Mouse (Mus musculus) kidney, adult 2 months (tissue): Measurements from ENCODE around the gene Gm49320. TPM values are rescaled to one million over a fixed set of nuclear protein-coding genes. Genes with fewer than 3 reads are reported as not detected.

Experiments used
- DNase-seq: peaks from one replicate; pipeline ENCODE4 v3.0.0; 2021
- H3K27ac ChIP-seq: fragments of 200-500 bp; 2 replicates; pipeline ENCODE4 v1.5.1; 2012; ENCODE audit warnings: low read depth, low read length, control low read depth, inconsistent platforms; ENCODE audit not compliant: insufficient read depth
- H3K27me3 ChIP-seq: fragments of 200-500 bp; replicated peaks from 2 replicates; pipeline ENCODE4 v1.6.1; 2012; ENCODE audit warnings: mild to moderate bottlenecking, moderate library complexity, low read length, inconsistent platforms; ENCODE audit not compliant: control insufficient read depth, insufficient read depth
- H3K36me3 ChIP-seq: fragments of 200-500 bp; 2 replicates; pipeline ENCODE4 v1.6.1; 2012; ENCODE audit warnings: mild to moderate bottlenecking, moderate library complexity, low read length, inconsistent platforms; ENCODE audit not compliant: control insufficient read depth, insufficient read depth
- H3K4me1 ChIP-seq: fragments of 200-500 bp; 2 replicates; pipeline ENCODE4 v1.6.1; 2011; ENCODE audit warnings: low read length; ENCODE audit not compliant: control insufficient read depth, insufficient read depth
- H3K4me3 ChIP-seq: fragments of 200-500 bp; 2 replicates; pipeline ENCODE4 v1.5.1; 2011; ENCODE audit warnings: mild to moderate bottlenecking, low read depth, low read length, control low read depth; ENCODE audit not compliant: insufficient read depth
- CTCF ChIP-seq: fragments of 200-500 bp; conservative IDR thresholded peaks from 2 replicates; pipeline ENCODE4 v1.5.1; 2011; ENCODE audit warnings: low read depth, mild to moderate bottlenecking, control low read depth, low read length, moderate library complexity, mixed read lengths; ENCODE audit not compliant: insufficient read depth, insufficient read length
- POLR2A ChIP-seq: fragments of 200-500 bp; IDR thresholded peaks from one replicate; pipeline ENCODE4 v1.6.1; 2011; ENCODE audit warnings: low read depth, low read length, control low read depth
- WGBS: fragments of 180-500 bp; shearing (Covaris S2); methylation state at CpG from one replicate; pipeline ENCODE4 v1.1.7; 2018; 5-methylcytosine and 5-hydroxymethylcytosine counted together
- polyA plus RNA-seq: library from polyadenylated mRNA; depleted of rRNA; stranded (reverse); fragments of >200 nt; gene quantifications from 2 replicates; pipeline ENCODE4 v1.2.3, GENCODE M21; 2012

Gene Gm49320
- polyA plus RNA-seq, 1 experiment: 1.3 TPM

DNA sequence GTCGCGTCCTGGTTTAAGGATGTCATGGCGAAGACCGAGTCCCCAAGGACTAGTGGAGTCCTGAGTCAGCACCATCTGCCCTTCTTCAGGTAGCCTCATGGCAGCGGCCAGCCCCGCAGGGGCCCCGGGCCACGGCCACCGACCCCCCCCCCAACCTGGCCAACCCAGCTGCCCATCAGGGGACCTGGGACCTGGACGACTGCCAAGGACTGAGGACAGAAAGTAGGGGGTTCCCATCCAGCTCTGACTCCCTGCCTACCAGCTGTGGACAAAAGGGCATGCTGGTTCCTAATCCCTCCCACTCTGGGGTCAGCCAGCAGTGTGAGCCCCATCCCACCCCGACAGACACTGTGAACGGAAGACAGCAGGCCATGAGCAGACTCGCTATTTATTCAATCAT lies 7.1 kb downstream of the Gm49320 start:
- no peak overlapping the region for H3K27ac ChIP-seq
- TF ChIP-seq CTCF (no peak), POLR2A (no peak)
- no peaks in the 10 kb centered on the region for H3K27me3 ChIP-seq
- H3K4me1 ChIP-seq: no peaks in the 10 kb centered on the region
- no peak for DNase-seq
- 82% methylated on average over 13 of the region's 13 CpGs for WGBS
- H3K36me3 ChIP-seq: no peaks in the 10 kb centered on the region; the same call in 1 of the 2 replicates
- no peak overlapping the region for H3K4me3 ChIP-seq

GRCm38 (mm10) chr8:4247241-4247640 lies 8.6 kb downstream of the Gm49320 start:
- H3K4me3 ChIP-seq: no peak overlapping the region
- no peak for TF ChIP-seq POLR2A
- no peaks in the 10 kb centered on the region for H3K4me1 ChIP-seq
- whole genome bisulfite sequencing: 89% methylated on average over 8 of the region's 8 CpGs
- no peaks in the 10 kb centered on the region; the same call in 1 of the 2 replicates for H3K36me3 ChIP-seq
- H3K27ac ChIP-seq: no peak overlapping the region
- DNase-seq: no peak
- H3K27me3 ChIP-seq: no peaks in the 10 kb centered on the region

DNA sequence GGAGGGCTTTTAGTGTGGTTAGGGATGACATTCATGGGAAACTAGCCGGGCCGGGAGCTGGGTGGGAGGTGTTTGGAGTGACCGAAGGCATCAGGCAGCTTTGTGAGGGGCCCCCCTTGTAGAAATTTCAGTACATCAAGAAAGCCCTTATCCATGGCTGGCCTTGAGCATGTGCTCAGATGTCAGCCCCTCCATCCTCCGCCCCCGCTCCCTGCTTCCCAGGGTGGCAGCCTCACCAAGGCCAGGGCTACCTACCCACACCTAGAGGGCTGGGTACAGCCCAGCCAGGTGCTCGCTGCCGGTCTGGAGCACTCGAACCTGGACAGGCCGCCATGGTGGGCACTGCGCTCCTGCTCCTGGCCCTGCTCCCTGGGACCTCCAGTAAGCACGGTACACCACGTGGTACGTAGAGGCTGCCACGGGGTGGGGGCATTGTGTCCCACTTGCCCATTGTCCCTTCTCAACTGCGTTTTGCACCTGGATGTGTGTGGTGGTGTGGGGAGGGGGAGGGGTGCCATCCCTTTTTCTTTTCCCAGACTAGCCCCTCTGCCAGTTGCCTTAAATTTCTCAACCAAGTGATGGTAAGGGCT lies 9.4 kb downstream of the Gm49320 start, which contains the start of gene Tgfbr3l:
Gene Tgfbr3l (plus strand): TSS at position 264 of the 590 bp plus-strand sequence.
- no peak for DNase-seq
- Histone ChIP-seq H3K27me3 (no peaks in the 10 kb centered on the region), H3K4me3 (no peak within 1 kb of the TSS), H3K4me1 (peaks cover 3% of the 10 kb centered on the region; the same call in 1 of the 2 replicates), H3K36me3 (no peaks in the 10 kb centered on the region; the same call in 1 of the 2 replicates), H3K27ac (no peak within 1 kb of the TSS)
- 86% methylated on average over 15 of the region's 15 CpGs for WGBS
- TF ChIP-seq POLR2A: no peak
- TF ChIP-seq CTCF: no peak

- DNase-seq: peak; percentile 17
- no peak overlapping the region for H3K4me3 ChIP-seq
- no peak for TF ChIP-seq CTCF
- no peak for TF ChIP-seq POLR2A
- H3K36me3 ChIP-seq: no peaks in the 10 kb centered on the region; the same call in 1 of the 2 replicates
- H3K4me1 ChIP-seq: peaks cover 3% of the 10 kb centered on the region; the same call in 1 of the 2 replicates
- no peak overlapping the region for H3K27ac ChIP-seq
- no peaks in the 10 kb centered on the region for H3K27me3 ChIP-seq
- WGBS: 34% methylated on average over 29 of the region's 29 CpGs
Measured at GRCm38 (mm10) chr8:4249213-4249612, 10.5 kb downstream of the Gm49320 start.

DNA sequence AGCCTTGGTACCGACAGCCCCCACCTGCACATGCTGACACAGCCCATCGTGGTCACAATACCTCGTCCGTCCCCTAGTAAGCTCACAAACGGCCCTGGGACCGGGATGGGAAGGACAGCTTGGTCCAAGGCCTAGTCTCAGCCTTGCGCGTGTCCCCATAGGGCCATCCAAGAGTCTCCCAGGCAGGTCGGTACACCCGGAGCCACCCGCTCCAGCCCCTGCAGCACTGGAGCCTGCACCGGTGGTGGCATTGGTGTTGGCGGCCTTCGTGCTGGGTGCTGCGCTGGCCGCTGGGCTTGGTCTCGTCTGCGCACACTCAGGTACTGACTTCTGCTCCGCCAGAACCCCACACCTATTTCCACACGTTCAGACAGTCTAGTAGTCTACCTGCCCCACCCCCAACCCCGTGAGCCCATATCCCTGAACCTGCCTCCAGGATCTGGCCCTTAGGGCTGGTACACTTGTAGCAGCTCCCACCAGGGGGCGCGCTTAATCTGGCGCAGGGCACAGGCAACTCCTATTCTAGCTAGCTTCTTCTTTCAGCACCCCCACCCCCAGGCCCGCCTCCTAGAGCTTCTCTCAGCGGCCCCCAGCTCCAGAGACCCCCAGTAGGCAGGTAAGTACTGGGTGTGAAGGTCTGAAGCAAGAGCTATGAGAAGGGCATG lies 11.8 kb downstream of the Gm49320 start:
- Histone ChIP-seq H3K36me3 (no peaks in the 10 kb centered on the region; the same call in 1 of the 2 replicates), H3K4me3 (no peak overlapping the region), H3K27me3 (no peaks in the 10 kb centered on the region), H3K27ac (no peak overlapping the region), H3K4me1 (peaks cover 3% of the 10 kb centered on the region; the same call in 1 of the 2 replicates)
- DNase-seq: peak; percentile 85
- WGBS: 51% methylated on average over 26 of the region's 26 CpGs
- TF ChIP-seq CTCF: peak; percentile 74
- no peak for TF ChIP-seq POLR2A

DNA sequence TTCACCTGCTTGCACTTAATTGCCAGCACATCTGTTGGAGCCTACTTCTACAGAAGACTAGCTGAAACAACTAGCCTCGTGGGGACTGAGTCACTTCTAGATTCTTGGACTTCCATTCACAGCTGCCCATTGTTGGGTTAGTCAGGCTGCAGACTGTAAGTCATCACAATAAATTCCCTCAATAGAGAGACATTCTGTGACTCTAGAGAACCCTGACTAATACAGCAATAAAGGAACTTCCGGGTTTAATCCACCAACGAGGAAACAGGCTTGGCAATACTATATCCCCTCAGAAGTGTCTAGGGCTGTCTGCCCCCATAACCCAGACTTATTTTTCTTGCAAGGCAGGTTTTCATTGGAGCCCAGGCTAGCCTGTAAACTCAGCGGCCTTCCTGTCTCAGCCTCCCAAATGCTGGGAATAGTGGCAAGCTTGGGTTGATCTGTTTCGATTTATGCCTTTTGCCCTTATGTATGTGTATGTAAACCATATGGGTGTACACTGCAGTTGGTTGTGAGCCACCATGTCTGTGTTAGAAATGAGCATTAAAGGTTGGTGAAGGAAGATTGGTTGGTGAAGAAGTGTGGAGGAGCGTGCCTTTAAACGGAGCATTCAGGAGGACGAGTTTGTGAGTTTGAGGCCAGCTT lies 13.6 kb downstream of the Gm49320 start:
- Histone ChIP-seq H3K27ac (no peak overlapping the region), H3K36me3 (no peaks in the 10 kb centered on the region; the same call in 1 of the 2 replicates), H3K4me1 (peaks cover 3% of the 10 kb centered on the region; the same call in 1 of the 2 replicates), H3K27me3 (no peaks in the 10 kb centered on the region), H3K4me3 (peak overlapping the region; percentile 84)
- TF ChIP-seq POLR2A: no peak
- TF ChIP-seq CTCF: no peak
- WGBS: 42% methylated on average over 8 of the region's 8 CpGs
- DNase-seq: no peak
